ENCODE assay signal across 8 mouse cellular contexts in the genomic region with DNA sequence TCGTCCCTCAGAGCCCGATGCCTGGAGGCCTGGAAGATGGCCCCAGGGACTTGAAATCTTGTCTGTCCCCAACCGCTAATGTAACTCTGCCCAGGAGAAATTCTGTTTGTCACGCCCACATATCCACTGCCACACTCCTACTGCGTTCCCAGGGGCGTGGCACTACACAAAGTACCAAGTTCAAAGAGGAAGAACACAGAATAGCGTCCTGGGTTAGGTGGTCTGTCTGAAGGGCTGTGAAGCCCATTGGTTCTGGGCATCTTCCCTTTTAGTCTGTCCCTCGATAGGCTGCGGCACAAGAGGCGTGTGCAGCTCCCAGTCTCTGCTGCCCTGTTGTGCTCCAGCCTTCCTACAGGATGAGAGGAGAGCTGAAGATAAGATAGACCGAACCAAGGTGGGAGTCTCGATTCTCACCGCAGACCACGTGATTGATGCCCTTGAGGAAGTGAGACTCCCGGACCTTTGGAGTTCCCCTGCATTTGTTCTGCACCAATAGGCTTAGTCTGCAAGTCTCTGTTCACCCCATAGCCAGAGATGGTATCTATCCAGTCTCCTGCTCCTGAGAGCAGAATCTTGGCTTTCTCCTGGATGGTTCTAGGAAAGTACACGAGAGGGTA. TPM values are rescaled to one million over a fixed set of nuclear protein-coding genes. Genes with fewer than 3 reads are reported as not detected.
A peak's percentile ranks its signal among the peaks of the same experiment; 100 is the strongest.
DNase-seq lines count a peak whose midpoint lies in the region; ATAC-seq and TF ChIP-seq lines count a peak whose summit lies in the region.

No protein-coding gene starts in this region.

- H3K9ac ChIP-seq in stomach, embryonic 14.5 days (replicated peaks; ENCODE audit: low read depth, low read length) = 0 out of 2 replicates have a peak overlapping the region, but pooled peaks have one; percentile 49

- intact Hi-C loops in gastrocnemius, adult 2 months (cut with DNase I) = loop anchor here (2.0 kb wide), 1 partner anchor 15 kb away; no protein-coding TSS in a partner anchor
- intact Hi-C loops in gastrocnemius, postnatal 36 days (cut with DNase I) = no loop called here

- no peaks in the 10 kb centered on the region for H3K79me2 ChIP-seq in macrophage (ENCODE audit: inconsistent target)

- TF ChIP-seq POLR2A in kidney, adult 2 months (IDR thresholded peaks at IDR 0.05; ENCODE audit: low read depth, low read length) = no peak

- H3K4me1 ChIP-seq in G1E (ENCODE audit: insufficient read depth, low read depth, low read length) = peaks cover 46% of the 10 kb centered on the region
- H3K4me1 ChIP-seq in forebrain, embryonic 10.5 days = peaks cover 32% of the 10 kb centered on the region
- H3K4me1 ChIP-seq in kidney, adult 2 months (ENCODE audit: control insufficient read depth, insufficient read depth, low read length) = peaks cover 18% of the 10 kb centered on the region
- H3K4me1 ChIP-seq in stomach, embryonic 14.5 days (ENCODE audit: control insufficient read depth, insufficient read depth, low read length) = peaks cover 6% of the 10 kb centered on the region; the same call in 1 of the 2 replicates

- H3K27me3 ChIP-seq in G1E (ENCODE audit: insufficient read depth, low read length) = no peaks in the 10 kb centered on the region
- peaks cover 57% of the 10 kb centered on the region for H3K27me3 ChIP-seq in forebrain, embryonic 10.5 days (ENCODE audit: poor library complexity, severe bottlenecking)
- H3K27me3 ChIP-seq in kidney, adult 2 months (replicated peaks; ENCODE audit: control insufficient read depth, insufficient read depth, low read length) = no peaks in the 10 kb centered on the region
- no peaks in the 10 kb centered on the region for H3K27me3 ChIP-seq in stomach, embryonic 14.5 days (ENCODE audit: control insufficient read depth, insufficient read depth, low read length)

- no peak for DNase-seq in gastrocnemius, adult 2 months
- DNase-seq in gastrocnemius, postnatal 36 days = no peak
- DNase-seq in G1E (ENCODE audit: low spot score) = peak; percentile 32
- no peak for DNase-seq in forebrain, embryonic 10.5 days (ENCODE audit: extremely low spot score, low spot score)
- DNase-seq in kidney, adult 2 months = peak; percentile 81
- no peak for DNase-seq in thymus, postnatal 36 days

- peak overlapping the region; percentile 52 for H3K4me2 ChIP-seq in stomach, embryonic 14.5 days (replicated peaks; ENCODE audit: low read depth, low read length)

- H3K27ac ChIP-seq in gastrocnemius, adult 2 months = peak overlapping the region; percentile 98
- H3K27ac ChIP-seq in forebrain, embryonic 10.5 days = 0 out of 2 replicates have a peak overlapping the region, but pooled peaks have one; percentile 77
- peak overlapping the region; percentile 89 for H3K27ac ChIP-seq in kidney, adult 2 months (ENCODE audit: insufficient read depth, low read depth, low read length)
- 0 out of 2 replicates have a peak overlapping the region, but pooled peaks have one; percentile 8 for H3K27ac ChIP-seq in macrophage
- H3K27ac ChIP-seq in stomach, embryonic 14.5 days (ENCODE audit: low read length) = no peak overlapping the region

- no peaks in the 10 kb centered on the region for H3K9me3 ChIP-seq in G1E (replicated peaks)
- no peaks in the 10 kb centered on the region for H3K9me3 ChIP-seq in forebrain, embryonic 10.5 days
- no peaks in the 10 kb centered on the region for H3K9me3 ChIP-seq in stomach, embryonic 14.5 days (ENCODE audit: control insufficient read depth, low read depth, low read length)

- peak; percentile 52 for ATAC-seq in G1E (ENCODE audit: extremely low read depth, insufficient number of reproducible peaks, low FRiP score, poor library complexity, severe bottlenecking)
- no peak for ATAC-seq in stomach, embryonic 14.5 days (ENCODE audit: insufficient number of reproducible peaks, insufficient read depth, low FRiP score, low read depth)

- peak overlapping the region; percentile 96 for H3K4me3 ChIP-seq in gastrocnemius, adult 2 months
- H3K4me3 ChIP-seq in G1E (ENCODE audit: low read depth, low read length) = peak overlapping the region; percentile 78
- peak overlapping the region; percentile 88 for H3K4me3 ChIP-seq in forebrain, embryonic 10.5 days
- H3K4me3 ChIP-seq in kidney, adult 2 months (ENCODE audit: insufficient read depth, low read depth, low read length) = peak overlapping the region; percentile 76
- peak overlapping the region; percentile 51 for H3K4me3 ChIP-seq in macrophage (ENCODE audit: inconsistent target)
- H3K4me3 ChIP-seq in stomach, embryonic 14.5 days (ENCODE audit: low read depth, low read length) = peak overlapping the region; percentile 68

- TF ChIP-seq CTCF in gastrocnemius, adult 2 months (IDR thresholded peaks at IDR 0.05) = no peak
- TF ChIP-seq CTCF in G1E (IDR thresholded peaks at IDR 0.05; ENCODE audit: low read depth, low read length) = no peak
- no peak for TF ChIP-seq CTCF in kidney, adult 2 months (conservative IDR thresholded peaks at IDR 0.05; ENCODE audit: insufficient read depth, insufficient read length, low read depth, low read length)

- WGBS in forebrain, embryonic 10.5 days = 5% methylated on average over 16 of the region's 16 CpGs
- WGBS in kidney, adult 2 months = 3% methylated on average over 16 of the region's 16 CpGs
- under 1% methylated on average over 16 of the region's 16 CpGs for WGBS in macrophage (ENCODE audit: missing documents)
- WGBS in stomach, embryonic 14.5 days = 2% methylated on average over 16 of the region's 16 CpGs

- H3K36me3 ChIP-seq in G1E (replicated peaks) (no peaks in the 10 kb centered on the region), macrophage (ENCODE audit: inconsistent target) (no peaks in the 10 kb centered on the region)
- no peaks in the 10 kb centered on the region for H3K36me3 ChIP-seq in forebrain, embryonic 10.5 days (replicated peaks)
- no peaks in the 10 kb centered on the region for H3K36me3 ChIP-seq in kidney, adult 2 months (ENCODE audit: control insufficient read depth, insufficient read depth, low read length)
- H3K36me3 ChIP-seq in stomach, embryonic 14.5 days (ENCODE audit: control insufficient read depth, insufficient read depth, low read length) = no peaks in the 10 kb centered on the region

RNA-seq across cellular contexts. Expression of gene Gm12184, which starts 11.8 kb away (rescaled TPM):
- total RNA-seq in gastrocnemius, adult 2 months (2021) = 1 to 10 TPM; 1.5 to 2.2 TPM
- total RNA-seq in gastrocnemius, postnatal 36 days (2021) = under 1 TPM; 0.61 to 0.91 TPM
- total RNA-seq in G1E (2014; fragmentation: Nextera tagmentation) (22.1 and 22.5 TPM in 2 replicates), G1E (2017) (15.3 and 16.3 TPM in 2 replicates)
- polyA plus RNA-seq in G1E (2012) (47.2 and 49.5 TPM in 2 replicates), macrophage (2018) (0.75 to 2.7 TPM (median 1.7 TPM) in 3 replicates)
- polyA plus RNA-seq in forebrain, embryonic 10.5 days (2016; fragmentation: Nextera tagmentation; extraction: Ambion mirVana) = 2.3 and 4.3 TPM in 2 replicates
- polyA plus RNA-seq in kidney, adult 2 months (2012; rRNA removed) = 9.7 and 10.4 TPM in 2 replicates
- 1 to 10 TPM in 4 of 26 experiments, under 1 TPM in 1, not detected in 21; 0.98 to 1.4 (median 1.3) TPM for total RNA-seq in macrophage (2018; cell fraction: chromatin; rRNA removed)
- total RNA-seq in macrophage (2018; cell fraction: cytosol; rRNA removed) = 1 to 10 TPM in 21 of 26 experiments, under 1 TPM in 5; 0.47 to 2.3 (median 1.5) TPM
- 1 to 10 TPM in 3 of 26 experiments, under 1 TPM in 10, not detected in 13; 0.40 to 5.6 (median 0.67) TPM for total RNA-seq in macrophage (2018; cell fraction: nucleus; rRNA removed)
- 4.5 and 4.9 TPM in 2 replicates for polyA plus RNA-seq in stomach, embryonic 14.5 days (2014; fragmentation: Nextera tagmentation; extraction: Ambion mirVana)

RNA-seq across cellular contexts. Expression of gene Trim7, which starts 12.3 kb away (rescaled TPM):
- total RNA-seq in gastrocnemius, adult 2 months (2021) = 10 to 100 TPM; 25.9 to 51.8 TPM
- total RNA-seq in gastrocnemius, postnatal 36 days (2021) = 10 to 100 TPM; 48.2 to 49.7 TPM
- total RNA-seq in G1E (2014; fragmentation: Nextera tagmentation) (1.2 and 4.0 TPM in 2 replicates), G1E (2017) (2.3 and 3.0 TPM in 2 replicates)
- polyA plus RNA-seq in G1E (2012) (0.59 and 0.67 TPM in 2 replicates), macrophage (2018) (1.1 to 1.4 TPM (median 1.2 TPM) in 3 replicates)
- polyA plus RNA-seq in forebrain, embryonic 10.5 days (2016; fragmentation: Nextera tagmentation; extraction: Ambion mirVana) = 0.07 and 0.31 TPM in 2 replicates
- 80.3 and 98.8 TPM in 2 replicates for polyA plus RNA-seq in kidney, adult 2 months (2012; rRNA removed)
- total RNA-seq in macrophage (2018; cell fraction: chromatin; rRNA removed) = 10 to 100 TPM in 12 of 26 experiments, 1 to 10 TPM in 14; 2.1 to 26.6 (median 9.3) TPM
- 1 to 10 TPM in 20 of 26 experiments, under 1 TPM in 6; 0.29 to 2.5 (median 1.3) TPM for total RNA-seq in macrophage (2018; cell fraction: cytosol; rRNA removed)
- total RNA-seq in macrophage (2018; cell fraction: nucleus; rRNA removed) = 10 to 100 TPM in 3 of 26 experiments, 1 to 10 TPM in 23; 1.7 to 11.6 (median 5.5) TPM
- 1.4 and 2.1 TPM in 2 replicates for polyA plus RNA-seq in stomach, embryonic 14.5 days (2014; fragmentation: Nextera tagmentation; extraction: Ambion mirVana)

RNA-seq across cellular contexts. Expression of gene Trim41, which starts 21.1 kb away (rescaled TPM):
- total RNA-seq in gastrocnemius, adult 2 months (2021) = 10 to 100 TPM; 19.9 to 23.6 TPM
- total RNA-seq in gastrocnemius, postnatal 36 days (2021) = 10 to 100 TPM; 17.2 to 22.6 TPM
- 13.8 and 20.2 TPM in 2 replicates for total RNA-seq in G1E (2014; fragmentation: Nextera tagmentation)
- 55.5 and 56.5 TPM in 2 replicates for total RNA-seq in G1E (2017)
- polyA plus RNA-seq in G1E (2012) = 50.4 and 56.6 TPM in 2 replicates
- 4.0 and 4.6 TPM in 2 replicates for polyA plus RNA-seq in forebrain, embryonic 10.5 days (2016; fragmentation: Nextera tagmentation; extraction: Ambion mirVana)
- 26.3 and 27.3 TPM in 2 replicates for polyA plus RNA-seq in kidney, adult 2 months (2012; rRNA removed)
- total RNA-seq in macrophage (2018; cell fraction: chromatin; rRNA removed) = 100 to 1,000 TPM in 17 of 26 experiments, 10 to 100 TPM in 9; 20.6 to 250 (median 130) TPM
- total RNA-seq in macrophage (2018; cell fraction: cytosol; rRNA removed) = 10 to 100 TPM; 16.9 to 87.7 (median 65.3) TPM
- 100 to 1,000 TPM in 10 of 26 experiments, 10 to 100 TPM in 16; 25.6 to 136 (median 96.6) TPM for total RNA-seq in macrophage (2018; cell fraction: nucleus; rRNA removed)
- polyA plus RNA-seq in macrophage (2018) = 40.1 to 48.8 TPM (median 47.2 TPM) in 3 replicates
- 5.8 and 6.2 TPM in 2 replicates for polyA plus RNA-seq in stomach, embryonic 14.5 days (2014; fragmentation: Nextera tagmentation; extraction: Ambion mirVana)

RNA-seq across cellular contexts. Expression of gene Irgm1, which starts 33.2 kb away (rescaled TPM):
- 10 to 100 TPM; 13.5 to 14.4 TPM for total RNA-seq in gastrocnemius, adult 2 months (2021)
- 10 to 100 TPM in 1 of 2 experiments, 1 to 10 TPM in 1; 8.7 to 11.3 TPM for total RNA-seq in gastrocnemius, postnatal 36 days (2021)
- total RNA-seq in G1E (2014; fragmentation: Nextera tagmentation) = 39.3 and 44.2 TPM in 2 replicates
- 73.5 and 75.4 TPM in 2 replicates for total RNA-seq in G1E (2017)
- 2.3 and 2.9 TPM in 2 replicates for polyA plus RNA-seq in G1E (2012)
- 1.2 and 1.6 TPM in 2 replicates for polyA plus RNA-seq in forebrain, embryonic 10.5 days (2016; fragmentation: Nextera tagmentation; extraction: Ambion mirVana)
- 24.4 and 28.2 TPM in 2 replicates for polyA plus RNA-seq in kidney, adult 2 months (2012; rRNA removed)
- 100 to 1,000 TPM in 15 of 26 experiments, 10 to 100 TPM in 11; 20.5 to 641 (median 175) TPM for total RNA-seq in macrophage (2018; cell fraction: chromatin; rRNA removed)
- 100 to 1,000 TPM; 128 to 783 (median 543) TPM for total RNA-seq in macrophage (2018; cell fraction: cytosol; rRNA removed)
- total RNA-seq in macrophage (2018; cell fraction: nucleus; rRNA removed) = 100 to 1,000 TPM in 18 of 26 experiments, 10 to 100 TPM in 8; 75.1 to 591 (median 408) TPM
- 118 to 323 TPM (median 130 TPM) in 3 replicates for polyA plus RNA-seq in macrophage (2018)
- 12.9 and 13.2 TPM in 2 replicates for polyA plus RNA-seq in stomach, embryonic 14.5 days (2014; fragmentation: Nextera tagmentation; extraction: Ambion mirVana)

RNA-seq across cellular contexts. Expression of gene Rack1, which starts 38.2 kb away (rescaled TPM):
- total RNA-seq in gastrocnemius, adult 2 months (2021) = 100 to 1,000 TPM; 383 to 424 TPM
- total RNA-seq in gastrocnemius, postnatal 36 days (2021) = 100 to 1,000 TPM; 299 to 361 TPM
- total RNA-seq in G1E (2014; fragmentation: Nextera tagmentation) (2,186 and 2,188 TPM in 2 replicates), G1E (2017) (1,964 and 2,298 TPM in 2 replicates)
- polyA plus RNA-seq in G1E (2012) (2,955 and 7,700 TPM in 2 replicates), macrophage (2018) (321 to 741 TPM (median 672 TPM) in 3 replicates)
- 850 and 861 TPM in 2 replicates for polyA plus RNA-seq in forebrain, embryonic 10.5 days (2016; fragmentation: Nextera tagmentation; extraction: Ambion mirVana)
- 1,151 and 1,243 TPM in 2 replicates for polyA plus RNA-seq in kidney, adult 2 months (2012; rRNA removed)
- total RNA-seq in macrophage (2018; cell fraction: chromatin; rRNA removed) = 100 to 1,000 TPM in 23 of 26 experiments, 10 to 100 TPM in 3; 65.6 to 268 (median 152) TPM
- 100 to 1,000 TPM; 274 to 584 (median 379) TPM for total RNA-seq in macrophage (2018; cell fraction: cytosol; rRNA removed)
- 100 to 1,000 TPM; 112 to 309 (median 144) TPM for total RNA-seq in macrophage (2018; cell fraction: nucleus; rRNA removed)
- polyA plus RNA-seq in stomach, embryonic 14.5 days (2014; fragmentation: Nextera tagmentation; extraction: Ambion mirVana) = 984 TPM in 2 replicates

Comparison
In these comparisons a context has a peak if more than half of its experiments do, and no peak if none do; other contexts are left out.
1. DNase-seq: peak in G1E (single experiment) and kidney, adult 2 months (single experiment); none in gastrocnemius, adult 2 months (single experiment), gastrocnemius, postnatal 36 days (0 of 2), forebrain, embryonic 10.5 days (single experiment) and thymus, postnatal 36 days (0 of 2).
2. RNA of gene Trim7, which starts 12.3 kb away (polyA plus RNA-seq): 80.3 to 98.8 TPM in kidney, adult 2 months; 1.4 to 2.1 TPM in stomach, embryonic 14.5 days, 1.1 to 1.4 TPM in macrophage, 0.59 to 0.67 TPM in G1E and 0.07 to 0.31 TPM in forebrain, embryonic 10.5 days; every median in the first group is over 10 times any median in the second.
3. Peak in every context shown above with its lines, with median percentiles within 50 percentile points of each other: H3K4me3 ChIP-seq.